Mouse (Mus musculus): ENCODE results near the gene Mettl7a1. TPM values are rescaled to one million over a fixed set of nuclear protein-coding genes. Genes with fewer than 3 reads are reported as not detected.
"Not testable (repeated sequence)": the region's sequence is repeated elsewhere in the genome, so short reads cannot be mapped to it uniquely, and the experiment has no call there.

Gene Mettl7a1
- polyA plus RNA-seq (2016; fragmentation: Nextera tagmentation; extraction: Ambion mirVana): 3.0 and 3.6 TPM in 2 replicates

GRCm38 (mm10) chr15:100304019-100304991 lies at the start of gene Mettl7a1:
TSS of gene Mettl7a1 (plus strand) at chr15:100304140.
- H3K27me3 ChIP-seq (ENCODE audit: insufficient read depth, poor library complexity, severe bottlenecking): peaks cover 8% of the 10 kb centered on the region; the same call in 1 of the 2 replicates
- 4% methylated on average over 24 of the region's 30 CpGs for WGBS
- no peak for DNase-seq (ENCODE audit: low spot score)
- H3K27ac ChIP-seq: peak within 1 kb of the TSS; percentile 86
- H3K36me3 ChIP-seq: no peaks in the 10 kb centered on the region
- H3K4me1 ChIP-seq: peaks cover 6% of the 10 kb centered on the region; the same call in 1 of the 2 replicates
- H3K9me3 ChIP-seq: no peaks in the 10 kb centered on the region
- peak within 1 kb of the TSS; percentile 63 for H3K4me3 ChIP-seq

DNA sequence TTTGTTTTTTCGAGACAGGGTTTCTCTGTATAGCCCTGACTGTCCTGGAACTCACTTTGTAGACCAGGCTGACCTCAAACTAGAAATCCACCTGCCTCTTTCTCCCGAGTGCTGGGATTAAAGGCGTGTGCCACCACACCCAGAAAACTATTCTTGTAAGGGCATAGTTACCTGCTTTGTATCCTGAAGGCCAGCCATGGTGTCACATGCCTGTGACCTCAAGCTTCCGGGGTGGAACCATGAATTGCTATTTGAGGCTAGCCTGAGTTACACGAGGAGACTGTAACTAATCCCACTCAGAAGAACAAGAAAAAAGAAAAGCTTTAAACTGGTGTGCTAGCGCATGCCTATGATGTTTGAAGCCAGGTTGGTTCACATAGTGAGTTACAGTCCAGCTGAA lies 47.6 kb upstream of the Mettl7a1 start:
- DNase-seq (ENCODE audit: low spot score): no peak
- Histone ChIP-seq H3K27me3 (ENCODE audit: insufficient read depth, poor library complexity, severe bottlenecking) (no peaks in the 10 kb centered on the region), H3K9me3 (no peaks in the 10 kb centered on the region), H3K4me1 (no peaks in the 10 kb centered on the region), H3K4me3 (no peak overlapping the region), H3K36me3 (peaks cover 89% of the 10 kb centered on the region), H3K27ac (no peak overlapping the region)
- 90% methylated on average over 6 of the region's 6 CpGs for WGBS

DNA sequence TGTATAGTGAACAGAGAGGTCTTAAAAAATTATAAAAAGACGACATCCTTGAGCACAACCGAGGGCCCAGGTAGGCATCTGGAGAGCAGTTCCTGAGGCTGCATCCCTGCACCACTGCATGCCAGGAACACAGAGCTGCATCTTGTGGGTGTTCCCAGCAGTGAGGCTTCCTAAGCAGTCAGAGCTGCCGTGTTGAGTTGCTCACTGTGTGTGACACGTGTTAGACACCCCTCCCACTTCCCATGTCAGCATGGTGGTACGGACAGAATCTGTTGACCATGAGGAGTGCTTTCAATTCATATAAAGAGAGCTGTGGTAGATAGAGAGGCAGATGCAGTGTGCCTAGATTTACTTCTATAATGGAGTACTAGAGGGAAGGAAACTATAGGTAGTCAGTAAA lies 46.6 kb upstream of the Mettl7a1 start:
- Histone ChIP-seq H3K4me1 (no peaks in the 10 kb centered on the region), H3K36me3 (peaks cover 82% of the 10 kb centered on the region), H3K9me3 (no peaks in the 10 kb centered on the region), H3K4me3 (no peak overlapping the region), H3K27ac (no peak overlapping the region), H3K27me3 (ENCODE audit: insufficient read depth, poor library complexity, severe bottlenecking) (no peaks in the 10 kb centered on the region)
- no peak for DNase-seq (ENCODE audit: low spot score)
- WGBS: 87% methylated on average over 5 of the region's 5 CpGs

- H3K36me3 ChIP-seq: peaks cover 67% of the 10 kb centered on the region
- no peaks in the 10 kb centered on the region for H3K9me3 ChIP-seq
- no peak for DNase-seq (ENCODE audit: low spot score)
- no peak overlapping the region for H3K4me3 ChIP-seq
- H3K27me3 ChIP-seq (ENCODE audit: insufficient read depth, poor library complexity, severe bottlenecking): no peaks in the 10 kb centered on the region
- WGBS: 92% methylated on average over 7 of the region's 7 CpGs
- H3K4me1 ChIP-seq: no peaks in the 10 kb centered on the region
- H3K27ac ChIP-seq: no peak overlapping the region
Observed at GRCm38 (mm10) chr15:100258646-100259425, 45.1 kb upstream of the Mettl7a1 start.

GRCm38 (mm10) chr15:100260351-100260750 lies 43.6 kb upstream of the Mettl7a1 start:
- DNase-seq (ENCODE audit: low spot score); H3K4me1 ChIP-seq; H3K27ac ChIP-seq; H3K4me3 ChIP-seq; H3K9me3 ChIP-seq; H3K27me3 ChIP-seq (ENCODE audit: insufficient read depth, poor library complexity, severe bottlenecking): not testable (repeated sequence)
- peaks cover 51% of the 10 kb centered on the region for H3K36me3 ChIP-seq
- 93% methylated on average over 6 of the region's 7 CpGs for WGBS

DNA sequence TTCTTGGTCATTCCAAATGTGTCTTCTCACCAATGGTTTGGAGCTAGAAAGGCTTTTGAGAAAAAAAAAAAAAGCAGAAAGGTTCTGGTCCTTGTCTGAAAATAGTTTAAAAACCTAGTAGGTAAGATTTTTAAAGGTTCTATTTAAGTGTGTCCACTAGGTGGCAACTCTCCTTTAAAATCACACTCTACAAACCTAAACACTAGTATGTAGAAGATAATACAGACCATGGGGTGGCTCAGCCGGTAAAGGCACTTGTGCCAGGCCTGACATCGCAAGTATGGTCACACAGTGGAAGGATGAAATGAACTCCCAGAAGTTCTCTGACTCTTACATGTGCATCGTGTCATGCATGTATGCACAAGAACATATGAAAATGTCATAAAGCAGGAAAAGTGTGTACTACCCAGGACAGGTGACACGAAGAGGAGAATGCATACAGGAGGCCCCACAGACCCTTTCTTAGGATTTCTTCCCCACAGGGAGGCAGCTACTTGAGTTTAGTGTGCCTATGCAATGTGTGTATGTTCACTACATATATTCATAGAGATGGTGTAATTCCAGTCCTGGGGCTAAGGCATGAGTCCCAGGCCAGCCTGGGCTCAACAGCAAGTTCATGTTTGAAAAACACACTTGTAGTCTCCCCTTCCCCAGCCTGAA lies 40.6 kb upstream of the Mettl7a1 start:
- H3K9me3 ChIP-seq: no peaks in the 10 kb centered on the region
- DNase-seq (ENCODE audit: low spot score): no peak
- no peak overlapping the region for H3K4me3 ChIP-seq
- no peaks in the 10 kb centered on the region for H3K4me1 ChIP-seq
- no peaks in the 10 kb centered on the region for H3K27me3 ChIP-seq (ENCODE audit: insufficient read depth, poor library complexity, severe bottlenecking)
- 18% methylated on average over 4 of the region's 4 CpGs for WGBS
- no peak overlapping the region for H3K27ac ChIP-seq
- peaks cover 21% of the 10 kb centered on the region for H3K36me3 ChIP-seq

DNA sequence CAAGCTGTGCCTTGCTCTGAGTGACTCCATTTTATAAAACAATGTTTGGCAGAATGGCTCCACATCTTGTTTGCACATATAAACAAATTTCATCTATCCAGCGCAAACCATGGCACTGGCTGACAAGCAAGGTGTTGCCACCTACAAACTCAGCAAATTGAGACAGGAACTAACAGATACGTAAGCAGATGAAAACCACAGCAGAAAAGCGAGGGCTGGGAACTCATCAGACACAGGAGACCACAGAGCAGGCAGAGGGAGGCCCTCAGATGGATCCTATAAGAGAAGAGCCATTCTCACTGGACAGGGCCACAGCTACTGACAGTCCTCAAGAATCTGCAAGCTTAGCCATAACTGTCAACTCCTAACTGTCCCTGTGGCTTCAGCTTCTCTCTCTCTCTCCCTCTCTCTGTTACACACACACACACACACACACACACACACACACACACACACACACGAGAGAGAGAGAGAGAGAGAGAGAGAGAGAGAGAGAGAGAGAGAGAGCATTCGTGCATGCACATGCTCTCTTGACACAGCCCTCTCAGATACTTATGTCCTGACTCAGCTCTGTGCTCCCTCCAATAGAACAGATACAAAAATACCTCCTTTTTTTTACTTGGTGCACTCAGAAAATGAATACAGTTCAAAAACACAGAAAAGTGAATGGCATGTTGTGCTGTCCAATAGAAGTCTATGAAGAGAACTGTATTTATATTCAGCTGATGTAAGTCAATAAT lies 38.2 kb upstream of the Mettl7a1 start:
- Histone ChIP-seq H3K4me1 (no peaks in the 10 kb centered on the region), H3K36me3 (peaks cover 6% of the 10 kb centered on the region), H3K27ac (no peak overlapping the region), H3K9me3 (no peaks in the 10 kb centered on the region), H3K27me3 (ENCODE audit: insufficient read depth, poor library complexity, severe bottlenecking) (peaks cover 16% of the 10 kb centered on the region), H3K4me3 (no peak overlapping the region)
- no peak for DNase-seq (ENCODE audit: low spot score)
- WGBS: 83% methylated on average over 4 of the region's 5 CpGs

- Histone ChIP-seq H3K4me3 (no peak overlapping the region), H3K27me3 (ENCODE audit: insufficient read depth, poor library complexity, severe bottlenecking) (peaks cover 23% of the 10 kb centered on the region), H3K27ac (no peak overlapping the region), H3K36me3 (no peaks in the 10 kb centered on the region), H3K4me1 (no peaks in the 10 kb centered on the region), H3K9me3 (no peaks in the 10 kb centered on the region)
- 72% methylated on average over 2 of the region's 2 CpGs for WGBS
- DNase-seq (ENCODE audit: low spot score): no peak
Observed at GRCm38 (mm10) chr15:100268916-100269315, 35.0 kb upstream of the Mettl7a1 start.

DNA sequence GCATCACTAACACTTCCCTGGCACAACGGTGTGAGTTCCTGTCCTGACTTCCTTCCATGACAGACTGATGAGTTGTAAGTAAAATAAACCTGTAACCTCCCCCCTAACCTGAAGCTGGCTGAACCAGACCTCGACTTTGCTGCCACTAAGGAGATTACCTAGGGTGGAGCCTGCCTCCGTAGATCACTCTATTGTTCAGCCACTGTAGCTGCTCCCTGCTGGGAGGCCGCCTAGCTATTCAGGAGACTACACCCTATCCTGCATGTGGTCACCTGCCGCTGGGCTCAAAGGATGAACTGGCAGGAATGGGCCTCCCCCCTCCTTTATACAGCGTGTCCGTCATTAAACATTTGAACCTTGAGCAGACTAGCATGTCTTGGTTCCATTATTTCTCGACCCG lies 34.2 kb upstream of the Mettl7a1 start:
- DNase-seq (ENCODE audit: low spot score): peak; percentile 61
- H3K27me3 ChIP-seq (ENCODE audit: insufficient read depth, poor library complexity, severe bottlenecking): peaks cover 23% of the 10 kb centered on the region
- H3K9me3 ChIP-seq: no peaks in the 10 kb centered on the region
- no peak overlapping the region for H3K27ac ChIP-seq
- no peak overlapping the region for H3K4me3 ChIP-seq
- no peaks in the 10 kb centered on the region for H3K4me1 ChIP-seq
- 13% methylated on average over 9 of the region's 9 CpGs for WGBS
- H3K36me3 ChIP-seq: no peaks in the 10 kb centered on the region

- not testable (repeated sequence) for H3K4me1 ChIP-seq, H3K36me3 ChIP-seq, H3K27ac ChIP-seq, H3K4me3 ChIP-seq, H3K9me3 ChIP-seq
- peaks cover 23% of the 10 kb centered on the region for H3K27me3 ChIP-seq (ENCODE audit: insufficient read depth, poor library complexity, severe bottlenecking)
- peak; percentile 17 for DNase-seq (ENCODE audit: low spot score)
- WGBS: 27% methylated on average over 7 of the region's 7 CpGs
Observed at GRCm38 (mm10) chr15:100270609-100271008, 33.3 kb upstream of the Mettl7a1 start.

DNA sequence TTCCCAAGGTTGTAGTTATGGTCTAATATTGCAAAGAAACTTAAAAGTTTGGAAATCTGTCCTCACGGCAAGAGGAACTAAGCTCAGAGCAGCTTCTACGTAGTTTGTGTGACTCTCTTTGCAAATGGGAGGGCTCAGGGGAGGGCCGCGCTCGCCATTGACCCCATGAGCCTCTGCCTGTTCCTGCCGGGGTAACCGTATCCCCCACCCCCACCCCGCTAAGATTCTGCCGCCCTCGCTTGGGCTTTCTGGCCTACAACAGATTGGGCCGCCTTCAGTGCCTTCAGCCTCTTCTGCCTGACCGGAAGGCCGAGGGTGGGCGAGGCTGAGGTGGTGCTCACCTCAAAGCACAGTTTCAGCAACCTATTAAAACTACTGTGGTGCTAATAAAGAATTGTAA lies 32.5 kb upstream of the Mettl7a1 start:
- Histone ChIP-seq H3K36me3 (no peaks in the 10 kb centered on the region), H3K4me1 (no peaks in the 10 kb centered on the region), H3K9me3 (no peaks in the 10 kb centered on the region), H3K4me3 (no peak overlapping the region), H3K27me3 (ENCODE audit: insufficient read depth, poor library complexity, severe bottlenecking) (peaks cover 23% of the 10 kb centered on the region), H3K27ac (no peak overlapping the region)
- peak; percentile 68 for DNase-seq (ENCODE audit: low spot score)
- 61% methylated on average over 14 of the region's 14 CpGs for WGBS

GRCm38 (mm10) chr15:100273791-100274308 lies 30.1 kb upstream of the Mettl7a1 start:
- peaks cover 23% of the 10 kb centered on the region for H3K27me3 ChIP-seq (ENCODE audit: insufficient read depth, poor library complexity, severe bottlenecking)
- 90% methylated on average over 4 of the region's 4 CpGs for WGBS
- H3K36me3 ChIP-seq, H3K4me3 ChIP-seq, H3K4me1 ChIP-seq, H3K27ac ChIP-seq, H3K9me3 ChIP-seq: not testable (repeated sequence)
- peak; percentile 45 for DNase-seq (ENCODE audit: low spot score)

Measured in heart, embryonic 10.5 days (tissue).